Comparison of ENCODE assay signal across 15 mouse cellular contexts in the genomic region with DNA sequence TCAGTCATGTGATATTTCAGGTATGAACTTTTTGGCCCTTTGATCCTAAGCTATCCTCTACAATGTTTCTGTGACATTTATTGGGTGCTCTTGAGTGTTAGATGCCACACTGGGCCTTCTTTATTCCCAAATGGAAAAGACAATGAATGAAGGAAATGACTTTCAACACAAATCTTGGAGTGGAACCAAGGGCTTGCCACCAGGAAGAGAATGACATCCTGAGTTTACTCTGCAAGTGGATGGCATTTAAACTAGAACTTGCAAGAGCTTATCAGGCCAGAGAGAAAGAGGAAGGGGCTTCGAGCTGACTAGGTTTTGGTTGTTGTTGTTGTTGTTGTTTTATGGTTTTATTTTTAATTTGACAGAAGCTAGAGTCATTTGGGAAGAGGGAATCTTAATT.
"Had no signal": no experiment of that assay in that cellular context is flagged by ENCODE, and none has a peak within 500 bp of the region (broad histone marks: within the 10 kb centered on the region; RNA-seq: fewer than 3 reads in every experiment).

No protein-coding gene starts in this region.

- H3K9ac ChIP-seq: intestine, embryonic 15.5 days; kidney, embryonic 15.5 days; liver, embryonic 13.5 days had no signal

- H3K9me3 ChIP-seq: intestine, embryonic 15.5 days had no signal

- H3K27ac ChIP-seq: intestine, embryonic 15.5 days; kidney, embryonic 15.5 days; left cerebral cortex, adult 2 months; liver, embryonic 13.5 days; stomach, postnatal 0 days had no signal

- DNase-seq: kidney, adult 11 months; kidney, adult 8-10 months; kidney, postnatal 10 days; kidney, postnatal 36 days; layer of hippocampus, postnatal 36 days; liver, embryonic 13.5 days; midbrain, embryonic 14.5 days; thymus, adult 2 months; thymus, postnatal 14 days; thymus, postnatal 4 days had no signal

- H3K27me3 ChIP-seq: intestine, embryonic 15.5 days; kidney, embryonic 15.5 days; liver, embryonic 13.5 days had no signal

- ATAC-seq: intestine, embryonic 15.5 days had no signal

- H3K36me3 ChIP-seq: intestine, embryonic 15.5 days; kidney, embryonic 15.5 days; liver, embryonic 13.5 days had no signal

- H3K4me1 ChIP-seq: intestine, embryonic 15.5 days; kidney, embryonic 15.5 days; liver, embryonic 13.5 days had no signal

- H3K4me3 ChIP-seq: intestine, embryonic 15.5 days; kidney, embryonic 15.5 days; left cerebral cortex, adult 2 months; liver, embryonic 13.5 days had no signal

- H3K4me2 ChIP-seq: intestine, embryonic 15.5 days; kidney, embryonic 15.5 days; liver, embryonic 13.5 days; midbrain, embryonic 11.5 days had no signal
